Mouse (Mus musculus): Measurements from ENCODE around the gene Jazf1. TPM values are rescaled to one million over a fixed set of nuclear protein-coding genes. Genes with fewer than 3 reads are reported as not detected.

Jazf1 gene
- total and polyA plus RNA-seq, 2 experiments, result 0.48 to 0.74 TPM

- Histone ChIP-seq H3K36me3 (ENCODE audit: control insufficient read depth, insufficient read depth, low read length) (no peaks in the 10 kb centered on the region), H3K4me1 (ENCODE audit: control insufficient read depth, insufficient read depth, low read length) (peaks cover 3% of the 10 kb centered on the region; the same call in 1 of the 2 replicates), H3K27me3 (ENCODE audit: control insufficient read depth, insufficient read depth, low read length) (no peaks in the 10 kb centered on the region), H3K27ac (replicated peaks; ENCODE audit: insufficient read depth, low read depth, low read length) (no peak overlapping the region), H3K9ac (ENCODE audit: low read depth, low read length) (no peak overlapping the region), H3K79me2 (ENCODE audit: control insufficient read depth, insufficient read depth, low read length) (no peaks in the 10 kb centered on the region), H3K4me3 (ENCODE audit: insufficient read depth, low read depth, low read length) (no peak overlapping the region)
- no peak for DNase-seq (ENCODE audit: extremely low read depth, low read depth, low spot score)
- TF ChIP-seq POLR2A (IDR thresholded peaks at IDR 0.05; ENCODE audit: extremely low read depth, insufficient read depth, low read length), result no peak
- 81% methylated on average over 6 of the region's 6 CpGs for WGBS
These were observed 147.7 kb downstream of the Jazf1 start for GRCm38 (mm10) chr6:52920719-52921118.

- Histone ChIP-seq H3K4me3 (ENCODE audit: insufficient read depth, low read depth, low read length) (no peak overlapping the region), H3K27me3 (ENCODE audit: control insufficient read depth, insufficient read depth, low read length) (no peaks in the 10 kb centered on the region), H3K9ac (ENCODE audit: low read depth, low read length) (no peak overlapping the region), H3K4me1 (ENCODE audit: control insufficient read depth, insufficient read depth, low read length) (peaks cover 3% of the 10 kb centered on the region; the same call in 1 of the 2 replicates), H3K79me2 (ENCODE audit: control insufficient read depth, insufficient read depth, low read length) (no peaks in the 10 kb centered on the region), H3K36me3 (ENCODE audit: control insufficient read depth, insufficient read depth, low read length) (no peaks in the 10 kb centered on the region), H3K27ac (replicated peaks; ENCODE audit: insufficient read depth, low read depth, low read length) (no peak overlapping the region)
- 69% methylated on average over 7 of the region's 7 CpGs for WGBS
- DNase-seq (ENCODE audit: extremely low read depth, low read depth, low spot score), result no peak
- TF ChIP-seq CTCF (IDR thresholded peaks at IDR 0.05; ENCODE audit: low read depth, low read length), result no peak
- no peak for TF ChIP-seq POLR2A (IDR thresholded peaks at IDR 0.05; ENCODE audit: extremely low read depth, insufficient read depth, low read length)
These were observed 149.0 kb downstream of the Jazf1 start for GRCm38 (mm10) chr6:52919442-52919841.

GRCm38 (mm10) chr6:52918980-52919379, 149.5 kb downstream of the Jazf1 start:
- Histone ChIP-seq H3K4me1 (ENCODE audit: control insufficient read depth, insufficient read depth, low read length) (peaks cover 3% of the 10 kb centered on the region; the same call in 1 of the 2 replicates), H3K79me2 (ENCODE audit: control insufficient read depth, insufficient read depth, low read length) (no peaks in the 10 kb centered on the region), H3K36me3 (ENCODE audit: control insufficient read depth, insufficient read depth, low read length) (no peaks in the 10 kb centered on the region), H3K27me3 (ENCODE audit: control insufficient read depth, insufficient read depth, low read length) (no peaks in the 10 kb centered on the region), H3K4me3 (ENCODE audit: insufficient read depth, low read depth, low read length) (no peak overlapping the region), H3K9ac (ENCODE audit: low read depth, low read length) (no peak overlapping the region), H3K27ac (replicated peaks; ENCODE audit: insufficient read depth, low read depth, low read length) (no peak overlapping the region)
- DNase-seq (ENCODE audit: extremely low read depth, low read depth, low spot score), result peak; percentile 40
- WGBS, result 1% methylated on average over 2 of the region's 2 CpGs
- peak; percentile 36 for TF ChIP-seq CTCF (IDR thresholded peaks at IDR 0.05; ENCODE audit: low read depth, low read length)
- no peak for TF ChIP-seq POLR2A (IDR thresholded peaks at IDR 0.05; ENCODE audit: extremely low read depth, insufficient read depth, low read length)

- DNase-seq (ENCODE audit: extremely low read depth, low read depth, low spot score), result no peak
- no peak for TF ChIP-seq CTCF (IDR thresholded peaks at IDR 0.05; ENCODE audit: low read depth, low read length)
- no peak for TF ChIP-seq POLR2A (IDR thresholded peaks at IDR 0.05; ENCODE audit: extremely low read depth, insufficient read depth, low read length)
- Histone ChIP-seq H3K27ac (replicated peaks; ENCODE audit: insufficient read depth, low read depth, low read length) (no peak overlapping the region), H3K4me3 (ENCODE audit: insufficient read depth, low read depth, low read length) (no peak overlapping the region), H3K36me3 (ENCODE audit: control insufficient read depth, insufficient read depth, low read length) (no peaks in the 10 kb centered on the region), H3K27me3 (ENCODE audit: control insufficient read depth, insufficient read depth, low read length) (no peaks in the 10 kb centered on the region), H3K4me1 (ENCODE audit: control insufficient read depth, insufficient read depth, low read length) (peaks cover 3% of the 10 kb centered on the region; the same call in 1 of the 2 replicates), H3K9ac (ENCODE audit: low read depth, low read length) (no peak overlapping the region), H3K79me2 (ENCODE audit: control insufficient read depth, insufficient read depth, low read length) (no peaks in the 10 kb centered on the region)
- WGBS, result 95% methylated on average over 4 of the region's 4 CpGs
These were observed 151.0 kb downstream of the Jazf1 start for GRCm38 (mm10) chr6:52917471-52917870.

DNA sequence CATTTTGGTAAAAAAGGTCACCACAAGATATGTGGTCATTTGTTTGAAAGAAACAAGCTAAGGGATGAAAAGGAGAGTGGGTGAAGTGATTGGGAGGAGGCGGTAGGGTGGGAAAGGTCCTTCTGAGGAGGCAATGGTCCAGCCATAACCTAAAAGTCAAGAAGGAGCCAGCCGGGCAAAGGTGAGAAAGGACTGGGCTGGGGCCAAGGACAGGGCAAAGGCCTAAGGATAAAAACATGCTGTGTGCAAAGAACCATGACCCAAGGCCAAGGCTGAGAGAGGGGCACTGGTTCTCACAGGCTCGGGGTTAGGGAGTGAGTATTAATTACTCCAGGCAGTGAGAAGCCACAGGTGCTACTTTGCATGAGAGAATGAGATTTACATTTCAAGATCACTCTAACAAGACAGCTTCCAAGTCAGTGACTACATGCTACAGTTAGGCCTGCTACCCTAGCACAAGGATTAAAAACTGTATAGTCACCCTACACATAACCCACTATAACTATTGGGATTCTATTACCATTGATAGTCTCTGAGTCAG, 151.5 kb downstream of the Jazf1 start:
- Histone ChIP-seq H3K36me3 (ENCODE audit: control insufficient read depth, insufficient read depth, low read length) (no peaks in the 10 kb centered on the region), H3K27ac (replicated peaks; ENCODE audit: insufficient read depth, low read depth, low read length) (no peak overlapping the region), H3K79me2 (ENCODE audit: control insufficient read depth, insufficient read depth, low read length) (no peaks in the 10 kb centered on the region), H3K27me3 (ENCODE audit: control insufficient read depth, insufficient read depth, low read length) (no peaks in the 10 kb centered on the region), H3K4me3 (ENCODE audit: insufficient read depth, low read depth, low read length) (no peak overlapping the region), H3K4me1 (ENCODE audit: control insufficient read depth, insufficient read depth, low read length) (peaks cover 3% of the 10 kb centered on the region; the same call in 1 of the 2 replicates), H3K9ac (ENCODE audit: low read depth, low read length) (no peak overlapping the region)
- peak; percentile 14 for DNase-seq (ENCODE audit: extremely low read depth, low read depth, low spot score)
- WGBS, result 62% methylated on average over 3 of the region's 3 CpGs
- no peak for TF ChIP-seq CTCF (IDR thresholded peaks at IDR 0.05; ENCODE audit: low read depth, low read length)
- no peak for TF ChIP-seq POLR2A (IDR thresholded peaks at IDR 0.05; ENCODE audit: extremely low read depth, insufficient read depth, low read length)

GRCm38 (mm10) chr6:52914921-52915320, 153.5 kb downstream of the Jazf1 start:
- H3K4me3 ChIP-seq (ENCODE audit: insufficient read depth, low read depth, low read length), result no peak overlapping the region
- WGBS, result 95% methylated on average over 2 of the region's 2 CpGs
- H3K36me3 ChIP-seq (ENCODE audit: control insufficient read depth, insufficient read depth, low read length), result no peaks in the 10 kb centered on the region
- no peaks in the 10 kb centered on the region for H3K79me2 ChIP-seq (ENCODE audit: control insufficient read depth, insufficient read depth, low read length)
- H3K27ac ChIP-seq (replicated peaks; ENCODE audit: insufficient read depth, low read depth, low read length), result no peak overlapping the region
- TF ChIP-seq POLR2A (IDR thresholded peaks at IDR 0.05; ENCODE audit: extremely low read depth, insufficient read depth, low read length), result no peak
- TF ChIP-seq CTCF (IDR thresholded peaks at IDR 0.05; ENCODE audit: low read depth, low read length), result no peak
- DNase-seq (ENCODE audit: extremely low read depth, low read depth, low spot score), result no peak
- no peak overlapping the region for H3K9ac ChIP-seq (ENCODE audit: low read depth, low read length)
- no peaks in the 10 kb centered on the region for H3K27me3 ChIP-seq (ENCODE audit: control insufficient read depth, insufficient read depth, low read length)
- peaks cover 3% of the 10 kb centered on the region; the same call in 1 of the 2 replicates for H3K4me1 ChIP-seq (ENCODE audit: control insufficient read depth, insufficient read depth, low read length)
